Mouse (Mus musculus) liver, postnatal 0 days (tissue): ENCODE data around the gene Adcy7. TPM values are rescaled to one million over a fixed set of nuclear protein-coding genes. Genes with fewer than 3 reads are reported as not detected.

Experiments used
- ATAC-seq: fragments of 200-750 bp; cut with Nextera tagmentation; 2 replicates; pipeline ENCODE4 v1.8.0; 2017; ENCODE audit warnings: mild to moderate bottlenecking, moderate library complexity
- DNase-seq: peaks from one replicate; pipeline ENCODE4 v3.0.0-alpha.2; 2016
- H3K27ac ChIP-seq: fragments of 300-500 bp; sonication (generic); 2 replicates; pipeline ENCODE4 v1.5.1; 2014; ENCODE audit warnings: antibody characterized with exemption, moderate library complexity, mild to moderate bottlenecking, low read depth
- H3K27me3 ChIP-seq: fragments of 300-500 bp; sonication (generic); 2 replicates; pipeline ENCODE4 v1.6.1; 2014; ENCODE audit warnings: low read length, control low read depth, mixed read lengths; ENCODE audit not compliant: insufficient read depth
- H3K36me3 ChIP-seq: fragments of 300-500 bp; sonication (generic); replicated peaks from 2 replicates; pipeline ENCODE4 v1.6.1; 2014; ENCODE audit warnings: mild to moderate bottlenecking, control low read depth, low read length, moderate library complexity, mixed read lengths; ENCODE audit not compliant: insufficient read depth
- H3K4me1 ChIP-seq: fragments of 300-500 bp; sonication (generic); 2 replicates; pipeline ENCODE4 v1.6.1; 2014; ENCODE audit warnings: antibody characterized with exemption, mild to moderate bottlenecking, control low read depth; ENCODE audit not compliant: insufficient read depth
- H3K4me2 ChIP-seq: fragments of 300-500 bp; sonication (generic); 2 replicates; pipeline ENCODE4 v1.6.1; 2014; ENCODE audit warnings: low read depth, mild to moderate bottlenecking, low read length, moderate library complexity, mixed read lengths
- H3K4me3 ChIP-seq: fragments of 300-500 bp; sonication (generic); 2 replicates; pipeline ENCODE4 v1.5.1; 2014; ENCODE audit warnings: low read depth, low read length
- H3K9ac ChIP-seq: fragments of 300-500 bp; sonication (generic); replicated peaks from 2 replicates; pipeline ENCODE4 v1.6.1; 2014; ENCODE audit warnings: mild to moderate bottlenecking, moderate library complexity
- H3K9me3 ChIP-seq: fragments of 300-500 bp; sonication (generic); 2 replicates; pipeline ENCODE4 v1.6.1; 2016; ENCODE audit warnings: mild to moderate bottlenecking, control low read depth, low read length, mixed read lengths
- CTCF ChIP-seq: sonication (generic); IDR thresholded peaks from 2 replicates; pipeline ENCODE4 v1.5.1; 2016; ENCODE audit warnings: antibody characterized with exemption, low read depth
- EP300 ChIP-seq: IDR thresholded peaks from 2 replicates; pipeline ENCODE4 v1.6.1; 2016; ENCODE audit warnings: antibody characterized with exemption, low read depth, mild to moderate bottlenecking
- WGBS: fragments of 180-500 bp; shearing (Covaris S2); extraction: QIAGEN DNeasy Blood & Tissue Kit; methylation state at CpG from one replicate; pipeline ENCODE4 v1.1.7; 2014; ENCODE audit not compliant: insufficient replicate concordance; 5-methylcytosine and 5-hydroxymethylcytosine counted together
- polyA plus RNA-seq: library from polyadenylated mRNA; unstranded; fragments of >200 nt; fragmentation: Nextera tagmentation; extraction: Ambion mirVana; gene quantifications from 2 replicates; pipeline ENCODE4 v1.2.1, GENCODE M21; 2015

The Adcy7 gene
- polyA plus RNA-seq, 1 experiment from 2014 or later = 8.4 TPM

- H3K4me3 ChIP-seq = peak overlapping the region; percentile 34
- peak overlapping the region; percentile 44 for H3K4me2 ChIP-seq
Observed at GRCm38 (mm10) chr8:88293590-88294356, 21.6 kb downstream of the Adcy7 start.

DNA sequence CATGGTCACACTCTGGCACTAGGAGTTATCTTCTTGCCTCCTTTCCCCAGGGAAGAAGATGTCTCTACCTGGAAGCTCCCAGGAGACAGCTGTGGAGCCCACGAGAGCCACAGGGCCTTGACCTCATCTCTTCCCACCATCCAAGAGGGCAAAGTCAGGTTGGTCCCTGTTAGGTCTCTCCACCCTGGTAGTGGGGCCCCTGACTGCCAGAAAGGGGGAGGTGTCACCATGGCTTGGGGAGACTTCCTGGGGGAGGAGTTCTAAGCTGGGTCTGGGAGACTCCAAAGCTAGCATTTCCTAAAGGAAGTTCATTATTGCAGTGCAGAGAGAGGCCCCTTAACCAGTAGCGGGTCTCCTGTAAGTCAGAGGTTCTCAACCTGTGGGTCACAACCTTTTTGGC, 22.8 kb downstream of the Adcy7 start:
- DNase-seq (no peak), ATAC-seq (no peak)
- Histone ChIP-seq H3K4me2 (peak overlapping the region; percentile 44), H3K9ac (peak overlapping the region; percentile 1; the same call in 1 of the 2 replicates), H3K27ac (peak overlapping the region; percentile 41; the same call in 1 of the 2 replicates), H3K36me3 (peaks cover 7% of the 10 kb centered on the region; the same call in 1 of the 2 replicates), H3K4me3 (peak overlapping the region; percentile 34), H3K4me1 (peaks cover 52% of the 10 kb centered on the region), H3K9me3 (no peaks in the 10 kb centered on the region), H3K27me3 (no peaks in the 10 kb centered on the region)
- TF ChIP-seq EP300 (no peak), CTCF (no peak)
- WGBS = 56% methylated on average over 2 of the region's 2 CpGs

More at GRCm38 (mm10) chr8:88293590-88294356, 21.6 kb downstream of the Adcy7 start:
- H3K9ac ChIP-seq = 0 out of 2 replicates have a peak overlapping the region, but pooled peaks have one; percentile 1
- H3K27ac ChIP-seq = peak overlapping the region; percentile 44
- peaks cover 47% of the 10 kb centered on the region for H3K4me1 ChIP-seq
- WGBS = 30% methylated on average over 9 of the region's 9 CpGs
- no peaks in the 10 kb centered on the region for H3K27me3 ChIP-seq
- TF ChIP-seq CTCF = no peak
- no peak for TF ChIP-seq EP300
- H3K9me3 ChIP-seq = no peaks in the 10 kb centered on the region
- no peak for DNase-seq
- H3K36me3 ChIP-seq = peaks cover 4% of the 10 kb centered on the region; the same call in 1 of the 2 replicates
- peak; percentile 13; the same call in 1 of the 2 replicates for ATAC-seq

DNA sequence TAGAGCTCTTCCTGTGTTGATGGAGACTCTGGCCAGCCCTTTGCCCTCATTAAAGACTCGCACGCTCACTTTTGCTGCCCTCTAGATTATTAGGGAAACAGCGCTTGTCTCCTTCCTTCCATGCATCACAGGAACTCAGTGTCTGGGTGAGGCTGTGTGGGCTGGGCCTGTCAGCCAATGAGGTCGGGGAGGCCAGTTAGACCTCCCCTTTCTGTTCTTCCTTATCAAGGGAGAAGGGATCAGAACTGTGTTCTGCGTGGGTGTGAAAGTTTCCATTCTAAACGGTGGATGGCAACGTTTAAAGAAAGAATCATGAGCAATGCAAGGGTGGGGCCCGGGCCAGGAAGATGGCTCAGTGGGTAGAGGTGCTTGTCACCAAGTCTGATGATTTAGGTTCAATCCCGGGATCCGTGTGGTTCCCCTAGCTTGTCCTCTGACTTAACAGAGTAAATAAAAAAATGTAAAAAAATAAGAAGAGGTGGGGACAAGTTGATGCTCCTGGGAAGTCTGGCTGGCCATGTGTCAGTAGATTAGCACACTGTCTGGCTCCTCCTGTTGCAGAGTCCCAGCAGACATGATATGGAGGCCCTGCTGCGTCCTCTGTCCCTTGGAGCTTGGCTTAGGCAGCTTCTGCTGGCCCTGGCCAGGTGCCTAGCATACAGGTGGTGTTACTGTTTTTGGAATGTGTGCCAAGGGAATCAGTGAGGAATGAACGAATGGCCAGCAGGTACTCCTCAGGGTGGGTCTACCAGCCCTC, 26.0 kb downstream of the Adcy7 start:
- Histone ChIP-seq H3K27me3 (no peaks in the 10 kb centered on the region), H3K4me1 (peaks cover 61% of the 10 kb centered on the region), H3K9me3 (no peaks in the 10 kb centered on the region), H3K9ac (no peak overlapping the region; the same call in 1 of the 2 replicates), H3K27ac (peak overlapping the region; percentile 90), H3K36me3 (peaks cover 7% of the 10 kb centered on the region; the same call in 1 of the 2 replicates), H3K4me3 (no peak overlapping the region), H3K4me2 (peak overlapping the region; percentile 54)
- peak; percentile 68 for ATAC-seq
- no peak; the same call in 1 of the 2 replicates for TF ChIP-seq EP300
- TF ChIP-seq CTCF = peak; percentile 25; the same call in 1 of the 2 replicates
- DNase-seq = peak; percentile 56
- WGBS = 22% methylated on average over 12 of the region's 12 CpGs

DNA sequence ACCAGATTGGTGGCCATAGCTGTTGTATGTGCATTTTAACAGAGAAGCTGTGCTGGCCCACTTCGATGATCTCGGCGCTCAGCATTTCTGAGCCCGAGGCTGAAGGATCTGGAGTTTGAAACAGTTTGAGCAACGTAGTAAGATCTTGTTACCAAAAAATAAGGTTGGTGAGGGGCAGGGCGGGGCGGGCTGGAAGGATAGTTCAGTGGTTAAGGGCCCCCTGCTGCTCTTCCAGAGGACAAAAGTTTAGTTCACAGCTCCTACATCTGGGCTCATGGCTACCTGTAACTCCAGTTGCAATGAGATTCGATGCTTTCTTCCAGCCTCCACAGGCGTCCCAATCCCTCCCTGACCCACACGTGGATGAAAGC, 26.5 kb downstream of the Adcy7 start:
- Histone ChIP-seq H3K4me3 (no peak overlapping the region), H3K36me3 (peaks cover 7% of the 10 kb centered on the region; the same call in 1 of the 2 replicates), H3K9me3 (no peaks in the 10 kb centered on the region), H3K4me2 (peak overlapping the region; percentile 54), H3K27ac (peak overlapping the region; percentile 90), H3K4me1 (peaks cover 55% of the 10 kb centered on the region), H3K9ac (no peak overlapping the region; the same call in 1 of the 2 replicates), H3K27me3 (no peaks in the 10 kb centered on the region)
- WGBS = 74% methylated on average over 10 of the region's 10 CpGs
- ATAC-seq (no peak), DNase-seq (no peak)
- TF ChIP-seq CTCF = no peak
- TF ChIP-seq EP300 = no peak

GRCm38 (mm10) chr8:88299907-88300603, 27.9 kb downstream of the Adcy7 start:
- peak overlapping the region; percentile 56 for H3K4me2 ChIP-seq
- H3K9ac ChIP-seq = peak overlapping the region; percentile 31
- no peaks in the 10 kb centered on the region for H3K27me3 ChIP-seq
- H3K36me3 ChIP-seq = peaks cover 7% of the 10 kb centered on the region; the same call in 1 of the 2 replicates
- no peaks in the 10 kb centered on the region for H3K9me3 ChIP-seq
- peak; percentile 69 for DNase-seq
- H3K4me3 ChIP-seq = peak overlapping the region; percentile 39
- ATAC-seq = peak; percentile 81
- peak overlapping the region; percentile 90 for H3K27ac ChIP-seq
- peaks cover 52% of the 10 kb centered on the region for H3K4me1 ChIP-seq
- TF ChIP-seq CTCF (no peak), EP300 (peak; percentile 45; the same call in 1 of the 2 replicates)
- WGBS = 20% methylated on average over 10 of the region's 10 CpGs
